Mouse (Mus musculus) heart, postnatal 4 days (tissue): ENCODE measurements around the gene Scarb1. TPM values are rescaled to one million over a fixed set of nuclear protein-coding genes. Genes with fewer than 3 reads are reported as not detected.
"Not testable (repeated sequence)": the region's sequence is repeated elsewhere in the genome, so short reads cannot be mapped to it uniquely, and the experiment has no call there.

ENCODE experiments used
- DNase-seq: peaks from one replicate; pipeline ENCODE4 v3.0.0; 2021
- total RNA-seq, 2 experiments: library from RNA; stranded (reverse); gene quantifications; 2 replicates each; pipeline ENCODE4 v1.2.3; 2021

Scarb1 gene
- 10 to 100 TPM; 65.7 to 67.0 TPM for total RNA-seq

DNA sequence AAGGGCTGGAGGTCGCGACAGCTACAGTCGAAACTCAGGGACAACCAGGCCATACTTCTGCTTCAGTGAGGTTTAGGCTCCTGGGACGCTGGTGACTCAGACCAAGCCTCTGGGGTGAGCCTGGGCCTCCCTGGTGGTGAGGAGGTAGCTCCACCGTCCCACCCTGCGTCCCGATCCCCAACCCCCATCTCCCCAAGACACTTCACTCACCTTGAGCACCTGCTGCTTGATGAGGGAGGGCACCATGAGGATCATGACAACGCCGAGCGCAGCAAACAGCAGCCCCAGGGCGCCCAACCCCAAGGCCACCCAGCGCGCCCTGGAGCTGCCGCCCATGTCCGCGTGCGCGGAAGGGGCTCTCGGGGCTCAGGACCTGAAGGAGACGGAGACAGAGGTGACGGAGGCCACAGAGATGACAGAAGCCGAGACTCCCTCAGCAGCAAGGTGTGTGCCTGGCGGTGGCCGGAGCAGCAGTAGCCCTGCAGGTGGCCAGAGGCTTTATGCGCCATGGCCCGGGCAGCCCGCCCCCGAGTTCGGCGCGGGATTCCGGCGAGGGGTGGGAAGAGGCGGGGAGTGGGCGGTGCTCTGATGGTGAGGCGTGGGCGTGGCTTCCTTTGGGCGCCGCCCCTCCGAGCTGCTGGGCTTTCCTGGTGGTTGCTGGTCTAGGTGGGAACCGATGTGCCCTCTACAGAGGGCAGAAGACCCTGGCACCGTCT is at the start of gene Scarb1:
TSS of gene Scarb1 (minus strand) at position 548 of the 716 bp plus-strand sequence.
- peak; percentile 93 for DNase-seq

DNA sequence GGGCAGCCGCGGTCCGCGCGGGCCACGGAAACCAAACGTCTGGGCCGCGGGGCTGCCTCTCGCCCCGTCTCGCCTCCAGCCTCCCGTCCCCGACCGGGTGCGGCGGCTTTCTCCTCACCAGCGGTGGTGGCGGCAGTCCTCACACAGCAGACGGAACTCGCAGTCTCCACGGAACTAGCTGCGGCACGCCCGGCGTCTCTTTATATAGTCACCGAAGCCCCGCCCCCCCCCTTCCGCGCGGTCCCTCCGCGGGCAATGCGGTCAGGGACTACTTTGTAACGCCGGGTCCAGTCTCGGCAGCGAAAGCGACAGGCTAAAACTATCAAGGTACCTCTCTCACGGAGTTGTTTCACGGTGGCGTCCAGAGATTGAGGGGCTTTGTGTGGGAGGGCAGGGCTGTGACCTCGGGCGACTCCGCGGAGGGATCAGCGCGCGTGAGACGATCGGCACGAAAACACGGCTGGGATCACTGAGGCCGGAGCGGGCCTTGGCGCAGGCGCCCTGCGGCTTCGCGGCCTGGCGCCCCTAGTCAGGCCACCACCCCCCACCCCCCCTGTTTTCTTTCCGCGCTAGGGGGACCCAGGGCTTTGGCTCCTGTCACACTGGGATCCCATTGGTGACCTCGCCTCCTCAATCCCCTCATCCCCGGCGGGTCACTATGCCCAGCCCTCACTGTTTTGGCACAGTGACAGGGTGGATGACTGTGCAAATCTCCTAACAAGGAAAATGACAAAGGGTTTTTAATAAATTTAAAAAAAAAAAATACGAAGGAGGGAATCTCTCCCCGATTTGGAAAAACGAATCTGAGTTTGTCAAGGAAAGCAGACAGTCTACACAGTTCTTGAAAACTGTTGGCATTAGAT is 48.9 kb upstream of the Scarb1 start, which contains the start of gene Ubc:
TSS of gene Ubc (minus strand) at position 624 of the 863 bp plus-strand sequence.
- peak; percentile 91 for DNase-seq

DNA sequence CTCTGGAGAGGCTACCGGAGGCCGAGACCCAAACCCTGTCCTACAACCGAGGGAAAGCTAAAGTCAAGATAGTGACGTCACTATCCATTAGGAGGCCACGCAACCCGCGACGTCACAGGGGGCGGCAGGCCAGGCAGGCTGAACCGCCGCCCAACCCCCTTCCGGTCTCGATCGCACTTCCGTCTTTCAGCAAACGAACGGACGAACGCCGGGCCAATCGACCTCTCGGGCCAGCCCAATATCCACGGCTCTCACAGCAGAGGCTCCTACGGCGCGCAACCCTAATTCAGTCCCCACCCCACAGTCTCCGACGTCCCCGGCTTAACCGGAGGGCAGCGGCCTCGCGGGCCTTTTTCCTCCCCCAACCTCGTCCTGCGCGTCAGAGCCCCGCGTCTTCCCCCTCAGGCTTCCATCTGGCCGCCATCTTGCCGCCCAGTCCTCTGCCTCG is 48.3 kb upstream of the Scarb1 start, which contains the start of gene Gm10382:
TSS of gene Gm10382 (plus strand) at position 192 of the 448 bp plus-strand sequence.
- peak; percentile 91 for DNase-seq

DNA sequence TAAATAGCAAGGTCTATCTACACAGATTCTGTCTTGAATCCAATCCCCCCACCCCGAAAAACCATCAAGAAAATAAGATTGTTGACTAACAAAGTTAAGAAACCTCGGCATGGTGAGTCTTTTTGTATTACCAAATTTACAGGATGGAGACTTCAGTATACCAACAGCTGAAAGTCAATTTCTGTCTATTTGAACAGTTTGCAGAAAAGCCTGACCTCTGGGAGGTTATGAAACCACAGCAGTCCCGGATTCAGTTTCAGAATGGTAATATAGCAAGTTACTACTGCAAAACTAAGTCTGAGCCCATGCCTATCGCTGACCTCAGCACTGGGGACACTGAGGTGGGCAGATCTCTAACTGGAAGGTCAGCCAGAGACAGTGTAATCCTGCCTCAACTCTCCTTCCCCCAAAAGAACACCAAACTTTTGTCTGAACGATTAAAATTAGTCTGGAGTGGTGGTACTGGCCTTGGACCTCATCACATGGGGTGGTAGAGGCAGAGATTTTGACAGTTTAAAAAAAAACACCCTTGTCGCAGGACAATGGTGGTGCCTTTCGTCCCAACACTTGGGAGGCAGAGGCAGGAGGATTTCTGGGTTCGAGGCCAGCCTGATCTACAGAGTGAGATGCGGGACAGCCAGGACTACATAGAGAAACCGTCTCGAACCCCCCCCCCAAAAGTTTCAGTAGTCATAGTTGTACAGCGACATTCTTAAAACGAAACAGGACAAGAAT is 47.6 kb upstream of the Scarb1 start:
- no peak for DNase-seq

DNA sequence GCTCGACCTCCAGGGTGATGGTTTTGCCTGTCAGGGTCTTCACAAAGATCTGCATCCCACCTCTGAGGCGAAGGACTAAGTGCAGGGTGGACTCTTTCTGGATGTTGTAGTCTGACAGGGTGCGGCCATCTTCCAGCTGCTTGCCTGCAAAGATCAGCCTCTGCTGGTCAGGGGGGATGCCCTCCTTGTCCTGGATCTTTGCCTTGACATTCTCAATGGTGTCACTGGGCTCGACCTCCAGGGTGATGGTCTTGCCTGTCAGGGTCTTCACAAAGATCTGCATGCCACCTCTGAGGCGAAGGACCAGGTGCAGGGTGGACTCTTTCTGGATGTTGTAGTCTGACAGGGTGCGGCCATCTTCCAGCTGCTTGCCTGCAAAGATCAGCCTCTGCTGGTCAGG is 46.4 kb upstream of the Scarb1 start:
- DNase-seq: not testable (repeated sequence)

DNA sequence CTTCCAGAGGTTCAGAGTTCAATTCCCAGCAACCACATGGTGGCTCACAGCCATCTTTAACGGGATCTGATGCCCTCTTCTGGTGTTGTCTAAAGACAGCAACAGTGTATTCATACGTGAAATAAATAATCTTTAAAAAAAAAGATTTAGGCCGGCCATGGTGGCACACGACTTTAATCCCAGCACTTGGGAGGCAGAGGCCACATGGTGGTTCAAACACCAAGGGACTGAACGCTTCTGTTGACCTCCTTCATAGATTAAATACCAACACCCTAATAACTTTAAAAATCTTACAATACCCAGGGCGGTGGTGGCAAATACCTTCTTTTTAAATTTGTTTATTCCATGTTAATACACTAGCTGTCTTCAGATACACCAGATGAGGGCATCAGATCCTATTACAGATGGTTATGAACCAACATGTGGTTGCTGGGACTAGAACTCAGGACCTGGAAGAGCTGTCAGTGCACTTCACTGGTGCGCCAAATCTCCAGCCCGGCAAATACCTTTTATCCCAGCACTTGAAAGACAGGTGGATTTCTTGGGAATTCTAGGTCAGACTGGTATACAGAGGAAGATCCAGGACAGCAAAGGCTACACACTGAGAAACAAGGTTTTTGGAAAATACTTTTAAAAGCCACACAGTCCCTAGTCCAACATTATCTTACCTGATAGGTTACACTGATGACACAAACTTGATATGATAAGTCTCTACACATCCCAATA is 44.5 kb upstream of the Scarb1 start:
- no peak for DNase-seq

DNA sequence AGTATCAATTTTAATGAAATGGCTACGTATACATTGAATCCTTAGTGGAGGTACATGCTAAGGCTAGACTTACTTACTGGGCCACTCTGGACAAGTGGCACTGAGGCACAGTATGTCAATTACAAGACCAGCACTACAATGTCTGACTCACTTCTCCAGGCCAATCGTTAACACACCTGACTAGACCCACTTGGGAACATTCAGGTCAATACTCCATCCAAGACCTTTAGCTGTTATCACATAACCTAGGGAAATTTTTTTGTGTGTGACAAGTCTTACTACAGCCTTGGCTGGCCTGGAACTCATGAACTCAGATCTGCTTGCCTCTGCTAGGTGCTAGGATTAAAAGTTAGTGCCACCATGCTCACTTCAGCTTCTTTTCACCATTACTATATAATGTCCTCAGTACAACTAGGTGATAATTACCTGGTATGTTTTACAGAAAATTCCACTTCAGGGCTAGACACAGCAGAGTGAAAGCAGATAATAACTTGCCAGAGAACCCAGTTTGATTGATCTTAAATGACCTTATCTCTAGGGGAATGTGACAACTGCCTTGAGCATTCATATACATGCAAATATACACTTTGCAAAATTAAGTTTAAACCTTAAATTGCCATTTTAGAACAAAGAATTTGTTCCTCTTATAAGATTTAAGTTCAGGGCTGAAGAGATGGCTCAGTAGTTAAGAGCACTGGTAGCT is 43.8 kb upstream of the Scarb1 start:
- DNase-seq: no peak

DNA sequence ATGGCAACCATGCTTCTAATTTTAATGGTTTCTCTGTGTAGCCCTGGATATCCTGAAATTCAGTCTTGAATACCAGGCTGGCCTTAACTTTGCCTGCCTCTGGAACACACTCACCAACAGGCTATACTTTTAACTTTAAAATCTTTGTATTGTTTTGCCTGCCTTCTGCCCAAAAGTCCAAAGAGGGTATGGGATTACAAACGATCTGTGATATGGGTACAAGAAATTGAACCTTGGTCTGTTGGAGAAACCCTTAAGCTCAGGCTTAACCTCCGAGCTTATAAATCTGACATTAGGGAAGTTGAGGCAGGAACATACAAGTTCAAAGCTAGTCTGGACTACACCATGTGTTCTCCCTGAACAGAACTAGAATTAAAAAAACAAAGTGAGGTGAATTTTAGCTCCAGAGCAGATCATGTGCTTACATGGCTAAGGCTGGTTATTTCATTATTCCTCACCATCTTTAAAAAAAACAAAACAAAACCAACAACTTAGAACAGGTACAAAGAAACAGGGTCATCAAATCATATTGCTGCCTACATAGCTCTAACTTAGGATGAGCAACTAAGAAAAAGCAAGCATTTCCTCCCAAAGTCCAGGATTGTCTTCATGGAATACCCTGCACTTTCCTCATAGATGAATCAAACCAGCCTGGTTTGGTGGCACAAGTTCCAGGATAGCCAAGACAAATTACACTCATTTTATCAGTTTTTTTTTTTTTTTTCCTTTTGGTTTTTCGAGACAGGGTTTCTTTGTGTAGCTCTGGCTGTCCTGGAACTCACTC is 42.9 kb upstream of the Scarb1 start:
- DNase-seq: no peak

DNA sequence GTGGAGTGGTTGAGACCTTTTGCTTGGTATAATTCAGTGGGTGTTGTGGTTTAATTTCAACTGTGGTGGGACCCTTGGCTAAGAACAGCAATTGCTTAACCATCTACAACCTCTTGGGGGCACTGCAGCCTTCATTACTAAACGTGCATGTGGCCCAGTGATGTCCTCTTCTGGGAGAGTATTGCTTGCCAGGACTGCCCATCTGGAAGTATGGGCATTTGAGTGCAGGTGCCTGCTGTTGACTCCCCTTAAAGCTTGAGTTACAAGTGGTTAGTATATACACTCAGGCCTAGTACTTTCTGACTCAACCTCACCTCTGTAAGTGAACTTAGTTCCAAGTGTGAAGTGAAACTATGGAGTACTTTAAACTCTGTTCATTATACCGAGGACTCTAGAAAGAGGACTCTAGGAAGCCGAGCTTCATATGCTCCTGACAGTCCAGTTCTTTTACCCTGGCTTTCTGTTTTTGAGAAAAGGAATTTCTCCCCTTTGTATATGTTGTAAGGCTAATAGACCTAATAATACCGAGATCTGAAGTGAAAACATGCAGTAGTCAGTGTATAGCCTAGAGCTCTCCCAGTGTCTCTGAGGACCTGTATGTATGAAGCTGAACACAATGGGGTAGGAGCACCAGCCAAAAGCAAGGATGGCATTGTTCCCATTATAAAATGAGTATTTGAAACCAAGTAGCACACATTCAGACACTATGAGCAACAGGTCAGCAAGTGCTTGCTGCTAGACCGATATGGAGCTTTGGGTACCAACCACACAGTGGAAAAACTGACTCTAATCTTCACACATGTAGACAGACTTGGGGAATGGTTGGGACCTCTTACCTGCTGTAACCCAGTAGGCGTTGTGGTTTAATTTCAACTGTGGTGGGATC is 42.0 kb upstream of the Scarb1 start:
- DNase-seq: peak; percentile 74

DNA sequence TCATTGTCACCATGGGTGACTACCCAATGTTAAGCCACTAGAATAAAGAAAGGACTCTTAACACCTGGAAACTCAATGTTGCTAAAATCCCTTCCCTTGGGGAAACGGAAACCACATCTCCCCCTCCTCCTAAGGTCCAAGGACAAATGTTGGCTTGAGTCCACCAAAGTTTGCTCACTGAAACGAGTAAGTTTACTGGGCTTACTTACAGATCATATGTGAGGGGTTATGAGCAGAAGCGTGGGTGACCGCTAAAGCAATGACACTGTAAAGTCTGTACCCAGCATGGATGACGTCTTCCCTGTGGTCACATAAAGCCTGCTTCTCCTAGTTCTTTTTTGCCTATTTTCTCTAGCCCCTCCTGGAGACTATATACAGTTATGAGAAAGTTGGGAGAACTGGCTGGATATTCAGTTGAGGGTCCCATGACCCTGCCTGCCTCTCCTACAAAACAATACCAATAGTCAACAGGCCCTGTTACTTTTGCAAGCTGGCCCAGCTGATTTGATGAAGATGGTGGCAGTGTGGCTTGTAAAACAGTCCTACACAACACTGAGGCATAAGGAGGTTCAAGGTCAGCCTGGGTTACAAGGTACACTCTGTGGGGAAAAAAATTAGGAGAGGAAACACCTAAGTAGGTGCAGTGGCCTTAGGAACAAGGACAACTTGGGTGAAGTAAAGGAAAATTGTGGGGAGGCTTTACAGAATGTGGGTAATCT is 41.2 kb upstream of the Scarb1 start:
- no peak for DNase-seq

DNA sequence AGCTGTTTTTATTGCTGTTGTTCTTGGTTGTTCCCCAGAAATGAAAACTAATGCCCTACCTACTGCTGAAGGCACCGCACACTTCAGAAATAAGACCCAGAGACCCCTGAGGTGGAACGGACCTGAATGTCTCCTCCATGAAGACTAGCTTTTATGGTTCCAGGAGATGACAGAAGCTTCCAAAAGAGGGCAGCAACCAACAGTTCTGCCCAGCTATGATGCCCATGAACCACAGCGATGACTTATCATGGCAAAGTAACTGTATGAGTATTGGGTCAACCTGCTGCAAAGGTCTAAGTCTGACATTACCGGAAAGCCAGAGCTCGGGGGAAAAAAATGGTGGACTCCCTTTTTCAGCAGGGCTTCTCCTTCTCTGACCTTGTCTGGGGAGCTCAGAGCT is 38.0 kb upstream of the Scarb1 start:
- no peak for DNase-seq

DNA sequence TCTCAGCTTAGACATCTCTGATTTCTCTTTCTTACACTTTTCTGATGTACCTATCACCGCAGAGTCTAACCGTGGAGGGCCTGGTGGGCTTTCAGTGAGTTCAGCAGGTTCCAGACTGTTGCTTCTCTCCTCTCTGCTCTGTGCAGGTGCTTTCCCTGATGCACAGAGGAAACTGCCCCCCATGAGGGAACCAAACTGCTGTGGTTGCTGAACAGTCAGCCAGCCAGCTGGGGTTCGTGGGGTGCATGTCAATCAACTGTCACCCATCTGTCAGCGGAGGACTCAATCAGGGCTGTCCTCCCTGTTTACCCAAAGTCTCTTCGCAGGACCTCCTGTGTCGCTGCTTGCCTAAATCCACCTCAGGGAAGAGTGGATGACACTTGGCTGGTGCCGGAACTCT is 36.3 kb upstream of the Scarb1 start:
- DNase-seq: no peak

DNA sequence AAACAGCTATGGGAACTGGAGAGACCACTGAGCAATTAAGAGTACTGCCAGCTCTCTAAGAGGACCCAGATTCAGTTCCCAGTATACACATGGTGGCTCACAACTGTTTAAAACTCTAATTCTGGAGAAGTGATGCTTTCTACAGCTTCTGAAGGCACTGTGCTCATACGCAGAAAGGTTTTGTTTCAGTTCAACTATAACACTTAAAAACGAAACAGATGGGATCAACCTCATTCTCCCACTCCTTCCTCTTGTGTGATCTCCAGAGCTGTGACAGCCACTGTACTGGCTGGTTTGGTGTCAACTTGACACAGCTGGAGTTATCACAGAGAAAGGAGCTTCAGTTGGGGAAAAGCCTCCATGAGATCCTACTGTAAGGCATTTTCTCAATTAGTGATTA is 35.0 kb upstream of the Scarb1 start:
- DNase-seq: no peak

DNA sequence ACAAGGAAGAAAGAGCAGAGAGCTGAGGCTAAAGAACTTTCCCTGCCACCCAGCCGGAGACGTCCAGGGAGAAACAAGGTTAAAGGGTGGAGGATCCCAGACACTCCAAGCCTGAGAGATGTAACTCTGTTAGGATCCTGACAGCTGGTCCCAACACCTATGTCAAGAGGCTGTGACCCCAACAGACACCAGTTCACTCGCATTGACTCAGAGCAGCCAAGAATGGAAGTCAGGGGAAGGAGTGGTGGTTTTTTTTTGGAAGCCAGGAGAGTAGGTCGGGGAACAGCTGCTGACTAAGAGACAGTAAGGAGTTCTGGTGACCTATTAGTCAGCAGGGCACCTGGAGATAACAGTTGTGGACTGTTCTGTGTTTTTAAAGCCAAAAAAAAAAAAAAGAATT is 31.1 kb upstream of the Scarb1 start:
- no peak for DNase-seq

DNA sequence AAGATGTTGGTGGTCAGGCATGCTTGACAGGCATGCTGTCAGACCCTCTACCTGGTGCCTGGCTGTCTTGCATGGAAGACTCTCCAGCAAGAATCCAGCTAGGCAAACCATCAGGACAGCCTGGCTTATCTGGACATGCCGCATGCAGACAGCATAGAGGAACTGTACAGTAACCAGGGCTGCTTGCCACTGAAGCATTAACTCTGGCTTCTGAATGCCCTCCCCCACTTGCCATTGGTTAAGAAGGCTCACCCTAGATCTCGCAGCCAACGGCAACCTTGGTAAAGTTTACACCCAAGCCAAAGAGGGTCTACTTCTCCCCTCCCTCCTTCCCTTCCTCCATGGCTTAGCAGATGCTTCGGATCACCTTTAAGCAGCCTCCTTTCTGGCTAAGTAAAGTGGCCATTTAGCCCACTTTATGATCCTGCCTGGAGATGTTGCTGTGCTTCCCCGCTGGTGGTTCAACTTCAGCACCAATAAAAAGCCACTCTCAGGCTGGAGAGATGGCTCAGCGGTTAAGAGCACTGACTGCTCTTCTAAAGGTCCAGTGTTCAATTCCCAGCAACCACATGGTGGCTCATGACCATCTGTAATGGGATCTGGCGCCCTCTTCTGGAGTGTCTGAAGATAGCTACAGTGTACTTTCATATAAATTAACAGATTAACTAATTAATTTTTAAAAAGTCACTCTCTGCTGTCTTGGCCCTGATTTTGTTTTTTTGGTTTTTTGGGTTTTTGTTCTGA is 30.2 kb upstream of the Scarb1 start:
- DNase-seq: no peak

DNA sequence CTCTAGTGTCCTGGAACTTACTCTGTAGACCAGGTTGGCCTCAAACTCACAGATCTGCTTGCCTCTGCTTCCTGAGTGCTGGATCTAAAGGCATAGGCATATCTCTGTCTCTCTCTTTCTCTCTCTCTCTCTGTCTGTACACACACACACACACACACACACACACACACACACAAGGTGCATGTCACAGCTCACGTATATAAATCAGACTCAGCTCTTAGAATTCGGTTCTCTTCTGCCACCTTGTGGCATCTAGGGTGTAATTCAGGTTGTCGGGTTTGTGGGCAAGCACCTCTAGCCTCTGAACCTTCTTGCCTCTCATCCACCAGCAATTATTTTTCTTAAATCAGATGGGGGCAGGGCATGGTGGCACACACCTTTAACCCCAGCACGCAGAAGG is 27.7 kb upstream of the Scarb1 start:
- DNase-seq: peak; percentile 75

DNA sequence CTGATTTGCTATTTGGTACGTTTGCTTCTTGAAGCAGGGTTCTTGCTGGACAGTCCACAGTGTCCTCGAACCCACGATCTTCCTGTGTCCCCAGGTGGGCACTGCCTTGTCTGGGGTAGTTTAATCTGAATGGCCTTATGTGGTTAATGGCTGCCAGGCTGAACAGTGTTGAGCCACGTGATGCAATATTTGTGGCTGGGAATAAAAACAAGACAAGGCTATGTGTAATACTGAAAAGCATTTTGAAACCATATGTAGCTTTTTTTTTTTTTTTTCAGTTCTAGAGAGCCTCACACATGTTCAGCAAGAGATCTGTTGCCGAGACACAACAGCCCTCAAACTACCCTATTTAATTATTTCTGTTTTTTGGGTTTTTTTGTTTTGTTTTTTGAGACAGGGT is 27.3 kb upstream of the Scarb1 start:
- DNase-seq: no peak

DNA sequence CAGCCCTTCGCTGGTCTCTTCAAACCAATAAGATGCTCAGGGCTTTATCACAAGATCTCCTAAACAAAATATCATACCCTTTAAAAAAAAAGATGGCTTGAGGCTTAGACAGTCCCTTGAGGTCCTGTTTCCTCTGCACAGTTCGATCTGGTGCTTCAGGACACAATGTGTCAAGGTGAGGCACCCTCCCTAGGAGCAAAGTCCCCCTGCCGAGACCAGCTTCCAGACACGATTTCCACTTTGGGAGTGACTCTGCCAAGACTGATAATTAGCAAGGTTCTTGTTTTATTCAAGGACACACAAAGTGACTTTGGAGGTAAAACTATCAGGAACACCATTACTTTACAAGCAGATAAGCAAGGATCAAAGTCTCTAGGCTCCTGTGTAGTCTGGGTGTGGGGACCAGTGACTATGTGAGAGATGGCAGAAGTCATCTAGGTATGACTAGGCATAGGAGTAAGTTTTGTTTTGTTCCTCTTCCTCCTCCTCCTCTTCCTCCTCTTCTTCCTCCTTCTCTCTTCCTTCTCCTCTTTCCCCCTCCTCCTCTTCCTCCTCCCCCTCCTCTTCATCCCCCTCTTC is 24.0 kb upstream of the Scarb1 start:
- no peak for DNase-seq
